ENCODE assay signal across 8 mouse cellular contexts in genomic region chr9:91959592-91959991, GRCm38 (mm10).
DNase-seq lines count a peak whose midpoint lies in the region; ATAC-seq lines count a peak whose summit lies in the region.
"Had no signal": no experiment of that assay in that cellular context is flagged by ENCODE, and none has a peak within 500 bp of the region (broad histone marks: within the 10 kb centered on the region; RNA-seq: fewer than 3 reads in every experiment).

No protein-coding gene starts in this region.

- H3K27ac ChIP-seq in midbrain, embryonic 16.5 days (ENCODE audit: low read length) = no peak overlapping the region

- H3K4me1 ChIP-seq in midbrain, embryonic 16.5 days (ENCODE audit: control insufficient read depth, insufficient read depth, low read length) = no peaks in the 10 kb centered on the region

- no peaks in the 10 kb centered on the region for H3K27me3 ChIP-seq in midbrain, embryonic 16.5 days (ENCODE audit: control insufficient read depth, insufficient read depth, low read depth, low read length)

- ATAC-seq in midbrain, embryonic 16.5 days = peak; percentile 75

- no peaks in the 10 kb centered on the region for H3K36me3 ChIP-seq in midbrain, embryonic 16.5 days (ENCODE audit: control insufficient read depth, insufficient read depth, low read length)

- no peak overlapping the region for H3K4me3 ChIP-seq in midbrain, embryonic 16.5 days (ENCODE audit: low read depth, low read length)

- H3K4me2 ChIP-seq in midbrain, embryonic 16.5 days (ENCODE audit: low read length) = no peak overlapping the region

- H3K9me3 ChIP-seq in midbrain, embryonic 16.5 days (replicated peaks; ENCODE audit: control insufficient read depth, low read length, poor library complexity, severe bottlenecking) = no peaks in the 10 kb centered on the region

- peak; percentile 5 for DNase-seq in layer of hippocampus, adult 11-12 months (ENCODE audit: low spot score)
- no peak for DNase-seq in layer of hippocampus, adult 9-11 months
- peak; percentile 87 for DNase-seq in brain, adult 2 months (ENCODE audit: low read depth, low spot score)
- peak; percentile 66 for DNase-seq in cerebellum, adult 9-11 months
- no peak for DNase-seq in ovary, adult 18-20 months (ENCODE audit: low spot score)
- DNase-seq in heart, adult 9 months (ENCODE audit: low spot score in 2 of 2) = no peak
- DNase-seq: gastrocnemius, postnatal 14 days had no signal

- no peak overlapping the region for H3K9ac ChIP-seq in midbrain, embryonic 16.5 days (ENCODE audit: low read depth, low read length)

- 16% methylated on average over 1 of the region's 1 CpGs for WGBS in midbrain, embryonic 16.5 days

Comparison
In these comparisons a context has a peak if more than half of its experiments do, and no peak if none do; other contexts are left out.
1. DNase-seq: peak in layer of hippocampus, adult 11-12 months (single experiment), brain, adult 2 months (single experiment) and cerebellum, adult 9-11 months (single experiment); none in layer of hippocampus, adult 9-11 months (single experiment), ovary, adult 18-20 months (single experiment) and heart, adult 9 months (0 of 2).